Mouse (Mus musculus): ENCODE results near the gene Pmfbp1.

- no peak for TF ChIP-seq CTCF (conservative IDR thresholded peaks at IDR 0.05; ENCODE audit: low read length)
- no peak for TF ChIP-seq POU5F1 (IDR thresholded peaks at IDR 0.05; ENCODE audit: borderline replicate concordance, low read length)
- TF ChIP-seq NANOG (IDR thresholded peaks at IDR 0.05; ENCODE audit: borderline replicate concordance, low read length), result no peak
Observed at GRCm38 (mm10) chr8:109563881-109564280, 70.1 kb downstream of the Pmfbp1 start.
